Mouse (Mus musculus): ENCODE measurements at regions not wholly inside any gene's neighbourhood (a gene's known extent, or its start where the extent isn't known, plus 50 kb on each side); places are given as distances from the start of the nearest gene placed in this dataset.

DNA sequence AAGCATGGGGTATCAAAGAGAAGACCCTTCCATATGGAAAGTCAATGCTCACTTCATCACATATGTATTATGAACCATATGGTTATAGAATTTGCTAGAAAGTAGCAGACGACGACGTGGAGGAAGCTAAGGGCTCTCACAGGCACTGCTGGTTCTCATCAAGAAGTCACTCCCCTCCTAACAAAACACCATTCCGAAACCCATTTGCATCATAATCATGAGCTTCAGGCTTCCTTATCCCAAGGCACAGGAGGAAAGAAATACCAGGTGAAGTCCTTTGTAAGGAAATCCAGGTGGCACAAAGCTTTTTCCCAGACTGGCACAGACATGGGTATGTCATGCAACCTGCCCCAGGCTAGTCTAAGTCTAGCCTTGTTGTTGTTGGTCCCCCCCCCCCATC, 513.1 kb downstream of the Kctd12 start:
- DNase-seq (ENCODE audit: low spot score in 2 of 2) = no peak

- DNase-seq (ENCODE audit: low spot score in 2 of 2) = no peak
Observed at GRCm38 (mm10) chr14:102461001-102461400, 521.4 kb downstream of the Kctd12 start.

DNA sequence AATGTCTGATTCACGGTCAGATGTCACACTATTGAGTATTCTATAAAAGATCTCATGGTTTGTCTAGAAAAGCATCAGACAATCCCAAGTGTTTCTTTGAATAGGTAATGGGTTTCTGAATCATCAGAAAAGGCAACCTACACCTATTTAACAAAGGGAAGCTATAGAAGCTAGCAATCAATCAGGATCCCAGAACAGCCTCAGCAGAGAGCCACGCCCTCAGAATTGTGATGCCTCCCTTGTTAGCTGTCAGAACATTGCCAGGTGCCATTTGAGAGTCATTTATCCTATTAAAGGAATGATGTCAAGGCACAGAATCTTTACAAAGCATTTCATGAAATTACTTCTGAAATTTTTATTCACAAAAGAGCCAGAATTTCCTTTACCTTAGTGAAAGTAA, 542.7 kb downstream of the Kctd12 start:
- no peak for DNase-seq (ENCODE audit: low spot score in 2 of 2)

GRCm38 (mm10) chr14:102403397-102404115, 578.9 kb downstream of the Kctd12 start:
- no peak for DNase-seq (ENCODE audit: low spot score in 2 of 2)

GRCm38 (mm10) chr14:102402061-102402689, 580.3 kb downstream of the Kctd12 start:
- no peak for DNase-seq (ENCODE audit: low spot score in 2 of 2)

DNA sequence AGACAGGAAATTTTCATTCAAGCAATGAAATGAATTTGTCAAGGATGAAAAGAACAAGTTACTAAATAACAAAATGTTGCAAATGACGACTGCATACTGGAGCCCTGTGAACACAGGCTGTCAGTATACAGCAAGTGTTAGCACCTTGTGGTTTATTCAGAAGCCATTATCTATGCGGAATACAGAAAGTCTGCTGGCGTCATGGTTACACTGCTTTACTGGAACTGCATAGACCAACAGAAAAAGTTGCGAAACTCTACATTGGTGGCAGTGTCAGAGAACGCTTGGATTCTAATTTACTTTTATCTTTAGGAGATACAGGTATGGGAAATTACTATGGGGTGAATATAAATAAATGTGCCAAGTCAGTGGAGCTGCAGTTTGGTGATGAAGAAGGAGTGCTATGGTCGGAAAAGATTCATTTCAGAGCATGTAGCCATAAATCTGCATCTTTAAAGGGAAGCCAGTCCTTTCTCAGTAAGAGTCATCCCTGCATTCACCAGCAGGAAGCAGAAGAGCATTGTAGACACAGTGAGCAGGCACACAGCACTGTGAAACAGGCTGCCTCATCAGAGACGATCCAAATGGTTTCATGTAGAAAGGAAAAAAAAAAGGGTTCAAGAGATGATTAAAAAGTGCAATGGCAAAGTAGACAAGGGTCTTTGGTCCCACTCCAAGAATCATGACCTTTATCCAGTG, 586.3 kb downstream of the Kctd12 start:
- no peak for DNase-seq (ENCODE audit: low spot score in 2 of 2)

DNA sequence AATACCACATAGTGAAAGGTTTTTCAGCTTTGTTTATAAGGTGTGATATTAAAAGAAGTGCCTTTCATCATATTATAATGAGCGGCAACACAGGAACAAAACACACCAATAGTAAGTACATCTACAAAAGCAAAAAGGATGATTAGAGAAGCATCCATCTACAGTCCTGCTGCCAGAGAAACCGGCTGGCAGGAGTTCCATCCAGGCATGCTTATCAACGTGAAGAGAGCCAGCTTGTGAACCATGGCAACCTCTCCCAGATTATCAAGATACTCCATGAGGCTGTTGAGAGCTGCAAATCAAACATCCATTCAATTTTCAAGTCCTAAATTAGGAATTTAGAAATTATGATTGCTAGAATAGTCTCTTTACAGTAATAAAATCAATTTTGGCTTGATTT, 590.1 kb downstream of the Kctd12 start:
- DNase-seq (ENCODE audit: low spot score in 2 of 2) = no peak

DNA sequence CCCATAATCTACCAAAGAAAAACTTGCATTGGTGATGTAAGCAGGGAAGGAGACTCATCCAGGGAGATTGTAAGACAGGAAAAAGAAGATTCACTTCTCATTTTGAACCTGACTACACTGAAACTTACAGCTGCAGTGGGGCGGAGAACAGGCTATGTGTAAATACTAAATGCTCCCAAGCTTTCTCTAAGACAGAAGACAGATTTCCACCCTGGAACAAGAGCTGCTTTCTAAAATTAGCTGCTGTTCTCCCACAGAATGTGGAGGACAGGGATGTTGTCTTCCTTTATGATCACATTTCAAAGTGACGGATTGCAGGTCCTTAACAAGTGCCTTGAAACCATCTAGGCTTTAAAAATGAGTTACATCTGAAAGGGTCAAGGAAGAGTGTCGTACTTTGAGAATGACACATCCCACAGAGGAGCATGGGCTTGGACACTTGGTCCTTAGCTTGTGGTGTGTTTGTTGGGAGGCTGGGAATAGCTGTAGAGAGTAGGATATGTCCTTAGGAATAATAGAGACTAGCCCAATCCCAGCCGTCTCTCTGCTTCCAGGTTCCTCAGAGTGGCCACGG, 609.4 kb downstream of the Kctd12 start:
- no peak for DNase-seq (ENCODE audit: low spot score in 2 of 2)

DNA sequence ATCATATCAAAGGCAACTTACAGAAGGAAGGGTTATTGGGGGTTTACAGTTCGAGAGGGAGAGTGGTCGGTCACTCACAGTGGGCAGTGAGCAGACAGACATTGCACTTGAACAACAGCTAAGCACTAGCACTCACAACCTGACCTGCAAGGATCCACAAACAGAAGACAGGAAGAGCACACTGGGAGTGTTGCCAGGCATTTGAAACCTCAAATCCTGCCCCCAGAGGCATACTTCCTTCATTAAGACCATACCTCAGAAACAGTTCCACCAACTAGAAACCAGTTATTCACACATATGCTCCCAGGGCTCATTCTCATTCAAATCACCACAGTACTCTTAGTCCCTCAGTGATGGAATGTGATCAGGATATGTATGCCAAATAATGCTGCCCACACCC, 620.8 kb downstream of the Kctd12 start:
- DNase-seq (ENCODE audit: low spot score in 2 of 2) = no peak

GRCm38 (mm10) chr14:102329409-102329808, 599.7 kb downstream of the Lmo7 start:
- no peak for DNase-seq (ENCODE audit: low spot score in 2 of 2)

DNA sequence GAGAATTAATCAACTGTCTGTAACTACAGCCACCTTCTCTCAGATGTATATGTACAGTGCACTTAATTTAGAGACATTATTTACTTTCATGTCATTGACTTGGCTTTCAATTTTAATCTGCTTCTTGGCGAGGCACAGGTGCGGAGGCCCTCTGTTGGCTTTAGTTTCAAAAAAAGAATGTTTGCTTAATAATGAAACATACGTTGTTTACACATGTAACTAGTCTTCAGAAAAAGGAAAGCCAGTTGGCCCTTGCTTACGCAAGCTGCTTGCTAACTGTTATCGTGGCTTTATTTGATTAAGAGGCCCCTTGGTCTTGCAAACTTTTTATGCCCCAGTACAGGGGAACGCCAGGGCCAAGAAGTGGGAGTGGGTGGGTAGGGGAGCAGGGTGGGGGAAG, 576.6 kb downstream of the Lmo7 start:
- DNase-seq (ENCODE audit: low spot score in 2 of 2) = no peak

GRCm38 (mm10) chr14:102302826-102303225, 573.1 kb downstream of the Lmo7 start:
- DNase-seq (ENCODE audit: low spot score in 2 of 2) = no peak

DNA sequence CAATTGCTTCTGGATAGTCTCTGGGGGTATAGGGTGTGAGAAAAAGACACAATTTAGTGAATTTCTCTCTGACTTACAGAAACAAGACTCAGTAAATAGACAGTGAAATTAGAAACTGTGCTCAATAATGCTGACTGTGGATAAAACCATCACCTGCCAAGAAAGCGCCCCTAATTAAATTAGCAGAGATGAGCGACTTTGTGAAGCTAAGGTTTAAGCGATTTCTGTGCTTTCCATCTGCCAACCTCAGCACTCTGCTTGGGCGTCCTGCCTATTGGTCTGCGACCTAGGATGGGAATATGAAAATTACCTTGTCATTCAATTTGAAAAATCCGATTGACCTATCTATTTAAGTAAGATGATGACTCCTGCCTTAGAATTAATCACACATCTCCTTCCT, 570.5 kb downstream of the Lmo7 start:
- DNase-seq (ENCODE audit: low spot score in 2 of 2) = no peak

DNA sequence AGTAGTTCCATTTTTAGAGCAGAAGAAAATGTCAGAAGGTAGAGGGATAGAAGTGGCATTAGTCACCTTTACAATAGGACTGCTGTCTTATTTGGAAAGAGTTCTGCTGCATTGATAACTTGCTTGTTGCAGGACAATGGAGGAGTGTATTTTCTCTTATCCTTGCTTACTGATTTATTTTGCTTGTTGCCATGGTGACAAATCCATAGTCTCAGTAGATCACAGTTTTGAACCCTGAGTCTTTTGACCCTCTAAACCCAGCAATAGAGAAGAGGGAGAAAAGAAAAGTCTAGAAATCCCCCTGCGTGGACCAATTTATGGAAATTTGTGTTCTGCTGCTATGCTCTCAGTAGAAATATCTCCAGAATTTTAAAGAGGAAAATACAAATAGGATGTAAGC, 561.6 kb downstream of the Lmo7 start:
- no peak for DNase-seq (ENCODE audit: low spot score in 2 of 2)

DNA sequence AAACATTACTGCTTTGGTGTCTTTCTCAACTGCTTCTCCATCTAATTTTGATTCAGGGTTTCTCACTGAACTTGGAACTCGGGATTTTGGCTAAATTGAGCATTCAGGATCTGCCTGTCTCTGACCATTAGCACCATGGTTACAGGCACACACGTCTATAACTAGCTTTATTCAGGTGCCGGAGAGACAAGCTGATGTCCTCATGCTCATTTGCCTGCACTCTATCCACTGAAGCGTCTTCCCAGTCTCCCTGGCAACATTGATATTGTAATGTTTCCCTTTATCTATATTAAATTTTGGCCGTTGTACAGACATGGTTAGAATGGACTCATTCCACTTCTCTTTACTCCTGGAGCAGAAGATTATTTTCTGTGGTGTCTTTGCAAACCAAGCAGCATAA, 520.3 kb downstream of the Lmo7 start:
- DNase-seq (ENCODE audit: low spot score in 2 of 2) = no peak

DNA sequence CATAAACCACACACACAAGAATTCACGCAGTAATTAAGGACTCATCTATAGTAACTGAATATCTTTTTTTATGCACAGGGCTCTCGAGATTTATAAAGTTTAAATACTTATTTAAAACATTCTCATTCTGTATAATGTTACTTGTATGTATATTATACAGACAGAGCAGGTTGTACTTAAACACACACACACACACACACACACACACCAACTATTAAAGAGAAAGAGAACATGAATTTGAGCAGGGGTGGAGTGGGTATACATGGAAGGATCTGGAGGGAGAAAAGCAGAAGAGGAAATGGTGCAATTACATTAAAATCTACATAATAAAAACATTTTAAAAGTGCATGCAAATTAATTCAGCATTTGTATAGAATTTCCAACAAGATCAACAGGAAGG, 518.8 kb downstream of the Lmo7 start:
- DNase-seq (ENCODE audit: low spot score in 2 of 2) = no peak

DNA sequence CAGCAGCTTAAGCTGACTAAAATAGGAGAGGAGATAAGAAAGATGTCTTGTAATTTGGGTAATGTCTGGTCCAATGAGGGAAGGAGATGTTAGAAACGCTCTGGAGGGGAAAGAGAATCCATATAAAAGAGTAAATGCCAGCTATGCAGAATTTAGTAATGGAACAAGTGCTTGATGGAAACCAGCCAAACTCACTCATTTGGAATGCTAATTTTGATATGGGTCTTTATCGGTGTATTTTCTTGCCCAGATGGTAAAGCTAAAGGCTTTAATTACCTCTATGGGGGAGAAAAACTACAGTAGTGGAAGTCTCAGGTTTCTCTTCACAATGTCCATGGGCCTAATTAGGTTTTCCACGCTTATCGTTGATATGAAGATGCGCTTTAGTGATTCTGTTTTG, 518.3 kb downstream of the Lmo7 start:
- DNase-seq (ENCODE audit: low spot score in 2 of 2) = no peak

DNA sequence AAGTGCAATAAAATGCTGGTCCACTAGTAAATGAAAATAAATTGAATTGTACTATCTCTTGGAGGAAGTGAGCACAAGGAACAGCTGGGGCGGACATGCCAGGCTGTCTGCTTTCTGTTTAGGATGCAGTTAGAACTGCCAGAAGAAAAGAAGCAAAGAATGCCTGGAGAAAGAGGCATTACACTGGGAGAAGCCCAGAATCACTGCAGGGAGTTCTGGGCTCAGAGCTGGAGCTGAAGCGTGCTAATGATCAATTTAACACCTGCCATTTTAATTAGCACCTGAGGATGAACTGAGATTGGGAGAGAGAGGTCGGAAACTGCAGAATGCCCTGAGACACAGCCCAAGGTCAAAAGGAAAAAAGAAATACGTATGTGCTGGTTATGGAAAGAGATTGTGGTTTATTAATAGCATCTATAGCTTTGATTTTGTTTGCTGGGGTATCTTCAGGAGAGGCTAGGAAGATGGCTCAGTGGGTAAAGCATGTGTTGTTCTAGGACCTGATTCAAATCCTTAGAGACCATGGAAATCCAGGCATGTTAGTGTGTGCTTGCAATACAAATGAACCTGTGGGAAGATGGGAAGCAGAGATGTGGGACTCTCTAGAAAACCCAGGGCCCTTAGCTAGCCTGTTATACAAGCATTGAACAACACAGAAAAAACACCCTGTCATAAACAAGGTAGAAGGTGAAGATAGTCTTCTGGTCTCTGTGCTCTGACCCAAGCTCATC, 514.2 kb downstream of the Lmo7 start:
- no peak for DNase-seq (ENCODE audit: low spot score in 2 of 2)

DNA sequence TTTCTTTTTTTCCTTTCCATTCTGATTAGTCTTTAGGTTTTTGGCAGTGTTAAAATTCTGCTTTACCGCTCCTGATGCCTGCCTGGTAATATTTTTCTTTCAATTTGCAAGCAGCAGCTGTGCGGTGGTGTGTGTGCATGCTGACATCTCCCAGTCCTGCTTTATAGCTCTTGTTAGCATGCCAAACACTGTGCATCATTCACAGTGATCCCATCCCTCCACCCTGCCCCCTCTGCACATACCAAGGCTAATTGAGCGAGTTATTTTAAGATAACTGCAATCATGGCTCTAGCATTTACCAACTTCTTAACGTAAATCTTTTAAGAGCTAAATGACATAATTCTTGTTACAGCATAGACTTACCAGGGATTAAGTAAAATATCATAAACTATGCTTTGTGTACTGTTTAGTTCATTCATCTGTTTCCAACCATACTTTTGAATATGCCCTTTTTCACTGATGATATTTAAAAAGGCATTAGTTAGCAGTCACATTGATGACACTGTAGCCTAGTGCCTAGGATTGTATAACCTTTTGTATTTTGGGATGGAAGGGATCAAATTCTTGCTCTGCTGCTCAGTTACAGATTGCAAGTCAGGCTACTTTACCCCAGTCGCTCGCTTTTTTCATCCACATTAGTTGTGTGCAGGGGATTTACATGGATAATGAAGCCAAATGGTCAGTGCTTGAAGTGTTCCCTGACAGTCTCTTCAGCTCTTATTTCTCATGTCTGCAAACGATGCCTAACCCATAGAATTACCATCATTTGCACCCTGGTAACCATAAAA, 487.0 kb downstream of the Lmo7 start:
- DNase-seq (ENCODE audit: low spot score in 2 of 2) = no peak

- DNase-seq (ENCODE audit: low spot score in 2 of 2) = no peak
Observed at GRCm38 (mm10) chr14:102215267-102215964, 485.7 kb downstream of the Lmo7 start.

DNA sequence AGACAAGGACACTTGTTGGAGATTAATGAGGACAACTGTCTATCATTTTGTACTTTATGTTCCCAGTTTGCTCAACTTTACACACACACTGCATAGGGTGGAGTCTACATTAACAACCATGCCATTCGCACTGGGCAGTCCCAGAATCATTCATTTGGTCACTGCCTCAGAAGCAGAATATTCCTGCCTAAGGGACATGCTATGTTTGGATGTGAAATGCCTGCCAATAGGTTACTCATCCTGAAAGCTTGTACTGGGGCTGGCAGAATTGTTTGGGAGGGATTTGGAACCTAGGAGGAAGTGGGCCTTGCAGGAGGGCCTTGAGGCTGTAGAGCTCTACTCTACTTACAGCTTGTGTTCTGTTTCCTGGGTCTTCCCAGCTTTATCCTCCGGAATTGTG, 482.3 kb downstream of the Lmo7 start:
- no peak for DNase-seq (ENCODE audit: low spot score in 2 of 2)
